Mouse (Mus musculus) spleen, postnatal 36 days (tissue): ENCODE results near the gene Gm4869.
"Not testable (repeated sequence)": the region's sequence is repeated elsewhere in the genome, so short reads cannot be mapped to it uniquely, and the experiment has no call there.

ENCODE experiments used
- DNase-seq, 2 experiments: peaks; one replicate each; pipeline ENCODE4 v3.0.0; 2022; ENCODE audit warnings: low spot score in 2 of 2, mixed read lengths in 1 of 2

Gene Gm4869

DNA sequence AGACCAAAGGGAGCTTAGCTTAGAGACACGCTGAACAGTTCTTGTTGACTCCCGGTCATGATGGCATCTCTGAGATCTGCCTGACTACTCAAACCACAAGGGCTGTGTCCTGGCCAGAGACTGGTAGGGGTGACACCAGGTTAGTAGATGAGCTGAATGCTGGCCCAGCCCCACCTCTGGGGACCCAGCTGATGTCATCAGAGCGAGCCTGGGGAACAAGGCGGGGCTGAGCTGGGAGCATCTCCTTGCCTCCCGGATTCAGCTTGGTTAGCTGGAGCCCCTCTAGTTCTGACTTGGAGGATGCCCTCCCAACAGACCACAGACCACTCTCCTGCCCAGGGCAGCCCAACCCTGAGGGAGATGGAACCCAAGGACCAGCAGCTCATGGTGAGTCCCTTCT lies at the start of gene Gm4869:
Gene Gm4869 (plus strand): TSS at position 301 of the 400 bp plus-strand sequence.
- no peak for DNase-seq

DNA sequence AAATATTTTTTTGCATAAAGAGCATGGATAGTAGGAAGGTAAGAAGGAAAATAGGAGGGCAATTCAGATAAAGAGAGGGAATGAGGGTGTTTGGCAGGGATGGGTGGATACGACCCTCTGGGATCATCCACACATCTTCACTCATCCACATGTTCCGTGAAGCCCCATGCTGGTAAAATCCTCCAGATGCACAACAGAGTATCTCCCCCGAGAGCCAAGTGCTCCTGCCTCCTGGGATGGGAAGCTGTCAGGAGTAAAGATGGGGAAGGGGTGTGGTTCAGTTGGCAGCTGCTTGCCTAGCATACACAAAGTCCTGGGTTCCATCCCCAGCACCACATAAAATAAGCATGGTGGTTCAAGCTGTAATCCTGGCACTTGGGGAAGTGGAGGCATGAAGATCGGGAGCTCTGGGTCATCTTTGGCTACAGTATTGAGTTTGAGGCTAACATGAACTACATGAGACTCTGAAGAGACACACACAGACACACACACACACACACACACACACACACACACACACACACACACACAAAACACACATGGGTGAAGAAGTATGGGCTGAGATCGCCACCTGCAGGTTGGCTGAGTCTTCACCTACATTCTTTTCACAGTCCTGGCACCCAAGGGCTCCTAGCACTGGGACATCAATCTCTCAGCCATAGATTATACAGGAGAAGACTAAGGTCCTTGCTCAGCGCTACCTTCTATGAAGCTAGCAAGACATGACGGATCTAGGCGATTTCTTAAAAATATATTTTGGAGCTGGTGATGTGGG lies 49.1 kb upstream of the Gm4869 start:
- peak; percentile 40 to 48 for DNase-seq

DNA sequence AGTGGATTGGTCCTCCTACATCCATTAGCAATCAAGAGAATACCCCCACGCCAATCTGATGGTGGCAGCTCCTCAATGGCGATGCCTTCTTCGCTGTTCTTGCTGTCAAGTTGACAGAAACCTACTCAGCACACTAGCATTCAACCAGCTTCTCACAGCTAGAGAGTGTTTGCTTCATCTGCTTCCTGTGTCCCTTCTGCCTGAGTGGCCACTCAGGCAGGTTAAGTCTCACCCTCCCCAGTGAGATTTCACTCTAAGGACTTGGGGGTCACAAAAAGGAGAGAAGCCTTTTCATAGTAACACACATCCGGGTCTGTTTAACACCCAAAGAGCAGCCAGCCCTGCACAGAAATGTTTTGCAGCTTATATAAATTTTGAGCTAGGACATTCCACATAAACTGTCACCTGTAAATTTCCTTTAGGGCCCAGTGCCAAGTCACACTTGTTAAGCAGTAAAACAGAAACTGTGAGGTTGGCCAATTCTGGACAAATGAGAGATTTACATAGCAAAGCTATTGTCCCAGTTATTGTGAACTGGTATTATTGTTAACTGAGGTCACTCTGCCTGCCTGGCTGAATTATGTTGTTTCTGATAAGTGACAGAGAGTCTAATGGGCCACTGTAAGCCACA lies 42.7 kb upstream of the Gm4869 start:
- no peak for DNase-seq

DNA sequence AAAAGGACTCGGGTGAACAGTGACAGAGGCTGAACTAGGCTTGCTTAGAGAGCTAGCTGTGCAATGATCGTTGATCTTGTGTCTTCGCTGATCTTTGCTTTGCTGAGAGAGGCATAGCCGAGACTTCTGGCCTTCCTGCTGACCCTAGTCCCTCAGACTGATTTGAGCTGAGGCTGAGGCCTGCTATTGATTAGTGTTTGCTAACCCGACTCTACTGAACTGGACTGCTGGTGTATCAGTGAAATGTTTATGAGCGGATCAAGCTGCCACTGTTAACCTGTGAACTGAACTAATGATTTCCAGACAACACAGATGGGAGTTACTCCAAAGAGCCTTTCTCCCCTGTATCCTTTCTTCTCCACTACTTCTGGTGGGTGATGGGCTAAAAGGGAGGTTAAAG lies 40.3 kb upstream of the Gm4869 start:
- no peak for DNase-seq

DNA sequence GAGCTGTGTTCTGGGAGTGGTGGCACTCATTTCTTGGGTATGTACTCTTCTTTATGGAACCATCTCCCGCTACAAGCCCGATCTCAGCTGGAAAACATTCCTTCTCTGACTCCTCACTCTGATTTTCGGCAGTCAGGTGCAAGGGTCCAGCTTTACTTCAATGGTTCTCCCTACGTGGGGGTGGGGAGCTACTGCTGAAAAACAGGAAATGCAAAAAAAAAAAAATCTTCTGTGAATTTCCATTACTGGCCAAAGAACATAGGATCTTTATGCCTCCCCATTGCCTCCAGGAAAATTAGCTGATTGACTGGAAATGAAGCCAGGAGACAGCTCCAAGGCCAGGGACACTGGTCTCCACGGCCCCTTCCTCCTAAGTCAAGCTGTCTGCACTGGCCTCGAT lies 38.8 kb upstream of the Gm4869 start:
- no peak for DNase-seq

DNA sequence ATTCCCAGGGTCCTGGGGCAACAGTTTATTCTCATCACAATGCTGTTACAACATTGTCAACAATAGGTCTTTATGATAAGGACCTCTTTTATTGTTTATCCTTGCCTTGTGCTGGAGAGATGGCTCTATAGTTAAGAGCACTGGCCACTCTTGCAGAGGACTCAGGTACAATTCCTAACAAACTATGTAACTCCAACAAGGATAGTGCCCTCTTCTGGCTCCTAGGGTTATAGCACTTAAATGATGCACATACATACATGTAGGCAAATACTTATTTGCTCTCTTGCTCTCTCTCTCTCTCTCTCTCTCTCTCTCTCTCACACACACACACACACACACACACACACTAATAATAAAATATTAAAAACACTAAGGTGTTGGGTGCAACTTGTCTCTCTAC lies 36.6 kb upstream of the Gm4869 start:
- DNase-seq, result no peak

DNA sequence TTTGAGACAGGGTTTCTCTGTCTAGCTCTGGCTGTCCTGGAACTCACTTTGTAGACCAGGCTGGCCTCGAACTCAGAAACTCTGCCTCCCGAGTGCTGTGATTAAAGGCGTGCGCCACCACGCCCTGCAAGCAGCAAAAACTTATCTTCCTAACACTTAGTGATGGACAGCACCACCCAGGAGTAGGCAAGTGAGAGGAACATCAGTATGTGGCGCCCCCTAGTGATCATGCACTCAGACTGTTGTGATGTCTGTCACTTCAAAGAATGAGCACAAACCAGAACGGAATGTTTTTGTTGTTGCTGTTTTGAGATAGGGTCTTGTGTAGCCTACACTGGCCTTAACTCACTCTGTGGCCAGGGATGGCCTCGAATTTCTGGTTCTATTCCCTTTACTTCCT lies 34.1 kb upstream of the Gm4869 start:
- peak; percentile 58 to 61 for DNase-seq

DNA sequence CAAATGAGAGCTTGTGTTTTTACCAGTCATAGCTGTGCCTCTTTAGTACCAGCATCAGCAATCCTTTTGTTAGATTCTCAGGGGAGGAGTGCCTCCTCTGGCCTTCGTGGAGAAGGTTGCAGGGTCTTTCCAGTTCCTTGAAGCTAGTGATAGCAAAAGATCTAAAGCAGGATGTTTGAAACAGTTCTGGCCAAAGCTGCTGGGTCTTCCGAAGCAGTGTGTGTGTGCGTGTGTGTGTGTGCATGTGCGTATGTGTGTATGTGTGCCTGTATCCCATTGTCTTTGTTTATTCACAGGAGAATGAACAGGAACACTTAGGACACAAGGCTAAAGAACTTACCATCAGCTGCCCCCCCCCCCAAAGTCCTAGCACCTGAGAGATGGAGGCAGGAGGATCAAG lies 30.8 kb upstream of the Gm4869 start:
- no peak for DNase-seq

DNA sequence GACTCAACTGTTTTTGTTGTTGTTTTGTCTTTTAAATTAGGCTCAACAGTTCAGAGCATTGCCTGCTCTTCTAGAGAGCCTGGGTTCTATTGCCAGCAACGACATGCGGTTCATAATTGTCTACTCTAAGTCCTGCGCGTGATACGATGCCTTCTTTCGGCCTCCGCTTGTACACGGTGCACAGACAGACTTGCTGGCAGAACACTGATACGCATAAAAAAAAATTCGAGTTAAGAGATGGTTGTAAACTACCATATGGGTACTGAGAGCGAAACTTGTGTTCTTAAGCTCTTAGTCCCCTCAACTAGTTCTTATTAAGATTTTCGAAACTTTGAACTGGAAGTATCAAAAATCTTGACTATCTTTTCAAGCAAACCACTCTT lies 27.3 kb upstream of the Gm4869 start:
- DNase-seq, result no peak

DNA sequence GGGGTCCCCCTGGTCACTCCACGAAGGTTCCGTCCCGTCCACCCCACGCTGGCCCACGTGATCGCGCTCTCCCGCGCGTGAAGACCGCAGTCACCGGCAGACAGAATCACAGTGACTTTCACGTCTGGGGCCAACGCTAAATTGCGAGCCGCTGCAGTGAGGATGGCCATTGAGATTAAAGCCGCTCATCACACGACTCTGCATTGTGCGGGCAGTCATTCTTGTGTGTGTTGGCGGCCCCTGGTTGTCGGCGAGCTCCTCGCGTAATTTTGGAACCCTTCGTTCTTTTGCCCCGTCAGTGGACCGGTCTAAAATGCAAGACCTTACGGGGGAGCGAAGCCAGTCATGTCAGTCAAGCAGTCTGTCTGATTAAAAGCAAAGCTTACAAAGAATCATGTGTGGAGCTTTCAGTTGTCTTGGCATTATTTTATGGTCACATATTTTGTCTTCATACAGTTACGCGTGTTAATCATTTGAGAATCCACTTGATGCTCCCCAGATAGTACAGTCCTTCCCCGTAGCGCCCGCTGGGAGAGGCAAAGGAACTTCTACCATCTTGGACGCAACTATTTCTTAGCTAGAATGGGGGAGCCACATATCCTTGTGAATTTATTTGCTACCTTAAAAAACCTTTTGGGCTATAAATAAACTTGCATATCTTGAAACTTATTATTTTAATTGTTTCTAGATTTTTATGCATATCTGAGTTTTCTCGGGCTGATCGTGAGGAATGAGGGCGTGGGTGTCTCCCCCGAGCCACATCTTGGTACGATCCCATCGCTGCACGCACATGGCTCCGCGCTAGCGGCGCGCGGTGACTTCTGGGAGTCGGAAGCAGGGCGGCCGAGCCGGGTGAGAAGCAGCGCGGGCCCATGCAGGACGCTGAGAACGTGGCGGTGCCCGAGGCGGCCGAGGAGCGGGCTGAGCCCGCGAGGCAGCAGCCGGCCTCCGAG lies 26.7 kb upstream of the Gm4869 start, which contains the start of gene Eif3b:
Gene Eif3b (plus strand): TSS at position 840 of the 953 bp plus-strand sequence.
- peak; percentile 87 to 89 for DNase-seq

DNA sequence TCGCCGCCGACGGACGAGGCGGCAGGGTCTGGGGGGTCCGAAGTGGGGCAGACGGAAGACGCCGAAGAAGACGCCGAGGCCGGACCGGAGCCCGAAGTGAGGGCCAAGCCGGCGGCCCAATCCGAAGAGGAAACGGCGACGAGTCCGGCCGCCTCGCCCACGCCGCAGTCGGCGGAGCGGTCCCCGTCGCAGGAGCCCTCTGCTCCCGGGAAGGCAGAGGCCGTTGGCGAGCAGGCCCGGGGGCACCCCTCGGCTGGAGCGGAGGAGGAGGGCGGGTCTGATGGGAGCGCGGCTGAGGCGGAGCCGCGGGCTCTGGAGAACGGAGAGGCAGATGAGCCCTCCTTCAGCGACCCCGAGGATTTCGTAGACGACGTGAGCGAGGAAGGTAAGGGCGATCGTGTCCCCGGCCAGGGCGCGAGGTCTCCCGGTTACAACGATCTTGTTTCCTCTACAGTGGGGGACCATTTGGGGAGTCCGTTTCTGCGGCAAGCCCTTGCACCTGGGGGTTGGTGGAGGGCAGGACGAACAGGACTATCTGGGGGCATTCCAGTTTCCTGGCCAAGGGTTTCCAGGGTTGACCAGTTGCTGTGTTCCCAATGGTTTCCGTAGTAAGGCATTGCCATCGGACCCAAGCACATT lies 25.9 kb upstream of the Gm4869 start:
- DNase-seq, result peak in 1 of 2 experiments; percentile 35

DNA sequence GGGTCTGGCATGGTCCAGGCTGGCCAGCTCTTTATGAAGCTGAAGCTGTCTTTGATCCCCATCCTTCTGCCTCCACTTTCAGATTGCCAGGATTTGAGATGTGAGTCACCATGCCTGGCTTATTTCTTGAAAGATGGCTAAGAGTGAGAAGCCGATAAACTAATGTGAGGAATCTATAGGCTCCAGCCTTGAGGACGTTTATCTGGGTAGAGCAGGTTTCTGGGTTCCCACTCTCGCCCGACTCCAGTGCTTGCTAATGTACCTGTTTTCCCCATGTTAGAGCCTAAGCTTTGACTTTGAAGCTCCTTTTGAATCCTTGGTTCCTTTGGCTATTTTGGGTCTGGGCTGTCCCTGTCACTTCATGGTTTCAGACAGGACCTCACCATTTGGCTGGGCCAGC lies 24.8 kb upstream of the Gm4869 start:
- DNase-seq, result no peak

DNA sequence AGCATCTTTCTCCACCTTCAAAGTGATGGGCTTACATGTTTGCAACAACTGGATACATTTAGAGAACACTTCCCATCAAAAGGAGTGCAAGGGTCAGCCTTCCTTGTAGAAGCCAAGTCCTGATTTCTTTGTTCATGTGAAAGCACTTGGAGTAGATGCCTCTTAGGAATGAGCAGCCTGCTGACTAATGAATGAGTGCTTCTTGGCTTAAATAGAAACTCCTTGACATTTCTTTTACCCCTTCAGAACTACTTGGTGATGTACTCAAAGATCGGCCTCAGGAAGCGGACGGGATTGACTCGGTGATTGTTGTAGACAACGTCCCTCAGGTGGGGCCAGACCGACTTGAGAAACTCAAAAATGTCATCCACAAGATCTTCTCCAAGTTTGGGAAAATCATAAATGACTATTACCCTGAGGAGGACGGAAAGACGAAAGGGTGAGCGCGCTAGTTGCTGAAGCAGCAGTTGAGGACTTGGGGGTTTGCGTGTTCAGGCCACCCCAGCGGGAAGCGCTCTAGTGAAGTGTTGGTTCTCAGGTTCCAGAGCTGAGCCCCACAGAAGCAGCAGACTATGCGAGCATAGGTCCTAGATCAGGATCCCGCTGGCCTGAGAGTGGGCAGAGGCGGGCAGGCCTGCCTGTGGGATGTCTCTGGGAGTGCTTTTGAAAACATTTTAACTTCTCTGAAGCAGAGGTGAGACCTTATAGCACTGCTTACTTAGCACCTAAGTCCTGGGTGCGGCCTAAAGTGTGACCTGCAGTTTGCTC lies 20.2 kb upstream of the Gm4869 start:
- DNase-seq, result no peak

DNA sequence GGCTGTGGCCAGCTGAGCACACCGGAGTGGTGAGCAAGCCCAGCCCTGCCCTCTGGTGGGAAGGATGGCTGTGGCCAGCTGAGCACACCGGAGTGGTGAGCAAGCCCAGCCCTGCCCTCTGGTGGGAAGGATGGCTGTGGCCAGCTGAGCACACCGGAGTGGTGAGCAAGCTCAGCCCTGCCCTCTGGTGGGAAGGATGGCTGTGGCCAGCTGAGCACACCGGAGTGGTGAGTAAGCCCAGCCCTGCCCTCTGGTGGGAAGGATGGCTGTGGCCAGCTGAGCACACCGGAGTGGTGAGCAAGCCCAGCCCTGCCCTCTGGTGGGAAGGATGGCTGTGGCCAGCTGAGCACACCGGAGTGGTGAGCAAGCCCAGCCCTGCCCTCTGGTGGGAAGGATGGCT lies 6.3 kb upstream of the Gm4869 start:
- DNase-seq, result not testable (repeated sequence)

DNA sequence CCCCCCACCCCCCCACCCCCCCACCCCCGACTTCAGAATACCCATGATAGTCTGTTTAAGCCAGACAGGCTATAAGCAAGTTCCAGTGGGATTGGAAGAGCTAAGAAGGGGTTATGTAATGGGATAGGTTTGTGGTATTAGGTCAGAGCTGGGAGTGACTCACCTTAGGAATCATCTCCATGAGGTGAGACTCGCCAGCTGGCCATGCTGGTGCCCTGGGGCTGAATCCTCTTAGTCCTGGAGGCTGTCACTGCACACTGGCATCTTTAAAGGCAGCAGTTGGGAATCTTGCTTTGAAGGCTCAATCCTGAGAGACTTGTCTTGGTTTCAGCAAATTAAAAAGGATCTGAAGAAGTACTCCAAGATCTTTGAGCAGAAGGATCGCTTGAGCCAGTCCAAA lies 4.0 kb upstream of the Gm4869 start:
- DNase-seq, result no peak

DNA sequence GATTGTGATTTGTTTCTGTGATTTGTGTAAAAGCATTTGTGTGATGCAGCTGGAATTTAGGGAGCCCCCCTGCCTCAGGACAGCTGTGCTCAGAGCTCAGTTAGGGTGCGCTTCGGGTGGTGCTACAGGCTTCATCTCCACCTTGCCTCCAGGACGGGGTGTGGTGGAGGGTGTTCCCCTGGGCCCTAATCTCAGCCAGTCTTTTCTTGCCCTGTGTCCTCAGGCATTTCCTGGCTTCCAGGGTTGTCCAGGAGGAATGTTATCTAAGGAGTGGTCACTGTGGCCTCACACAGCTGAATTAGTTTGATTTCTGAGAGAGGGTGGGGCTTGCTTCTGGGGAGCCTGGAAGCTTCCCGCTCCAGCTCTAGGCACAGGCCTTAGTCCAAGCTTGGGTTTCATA lies 1.4 kb upstream of the Gm4869 start:
- no peak for DNase-seq

DNA sequence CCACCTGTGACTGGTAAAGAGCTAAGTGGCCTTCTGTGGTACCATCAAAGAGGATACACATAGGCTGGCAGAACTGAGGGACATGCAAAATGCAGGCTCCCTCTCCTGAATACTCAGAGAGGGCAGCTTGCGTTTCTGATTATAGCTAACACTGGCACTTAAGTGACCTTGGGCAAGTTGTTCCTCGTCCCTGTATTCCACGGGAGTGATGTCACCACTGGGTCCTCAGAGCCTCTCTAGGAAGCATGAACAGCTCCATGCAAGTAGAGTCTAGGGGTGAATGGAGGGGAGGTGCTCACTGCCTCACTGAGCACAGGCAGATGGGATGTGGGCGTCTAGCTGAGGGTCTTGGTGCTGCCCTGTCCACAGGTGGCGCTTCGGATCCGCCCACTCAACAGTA lies 609 bp downstream of the Gm4869 start:
- DNase-seq, result no peak

DNA sequence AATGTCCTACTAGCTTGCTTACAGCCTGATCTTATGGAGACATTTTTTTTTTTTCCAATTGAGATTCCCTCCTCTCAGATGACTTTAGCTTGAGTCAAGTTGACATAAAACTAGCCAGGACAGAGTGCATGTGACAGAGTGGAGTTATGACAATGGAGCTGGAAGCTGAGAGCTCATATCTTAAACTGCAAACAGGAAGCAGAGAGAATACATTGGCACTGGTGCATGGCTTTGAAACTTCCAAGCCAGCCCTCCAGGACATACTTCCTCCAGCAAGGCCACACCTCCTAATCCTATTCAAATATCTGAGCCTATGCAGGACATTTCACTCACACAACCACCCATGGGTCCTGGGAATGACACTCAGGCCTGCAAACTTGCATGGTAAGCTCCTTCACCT lies 9.0 kb downstream of the Gm4869 start:
- DNase-seq, result no peak

DNA sequence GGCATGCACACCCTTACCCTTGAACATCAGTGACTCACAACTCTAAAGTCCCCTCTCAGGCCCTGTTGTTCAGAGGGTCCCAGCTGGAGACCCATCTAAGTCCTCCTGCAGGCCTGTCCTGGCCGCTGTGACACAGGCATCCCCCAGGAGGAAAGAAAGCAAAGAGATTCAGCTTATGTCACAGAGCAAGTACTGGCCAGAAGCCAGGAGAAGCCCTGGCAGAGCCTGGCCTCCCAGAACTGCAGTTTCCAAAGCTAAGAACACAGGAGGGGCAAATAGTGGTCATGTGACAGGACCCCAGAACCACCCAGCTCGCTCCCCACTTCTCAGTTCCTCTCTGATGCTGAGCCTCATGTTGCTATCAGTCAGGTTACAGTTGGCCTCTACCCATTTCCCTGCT lies 10.0 kb downstream of the Gm4869 start:
- no peak for DNase-seq

DNA sequence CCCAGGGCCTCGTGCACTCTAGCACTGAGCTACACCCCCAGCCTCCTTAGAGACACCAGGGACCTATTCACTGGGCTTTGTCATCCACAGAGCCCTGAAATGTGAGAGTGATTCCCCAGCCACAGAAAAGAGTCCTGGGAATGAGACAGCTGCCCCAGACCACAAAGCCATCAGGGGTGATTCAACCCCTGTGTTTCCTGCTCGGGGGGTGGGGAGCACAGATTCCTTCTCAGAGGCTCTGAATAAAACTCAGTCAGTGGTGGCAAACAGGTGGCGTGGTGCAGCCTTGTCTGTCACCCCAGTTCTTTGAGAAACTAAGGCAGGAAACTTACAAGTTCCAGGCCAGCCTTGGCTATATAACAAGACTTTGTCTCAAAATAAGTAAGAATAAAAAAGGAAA lies 16.0 kb downstream of the Gm4869 start:
- no peak for DNase-seq

DNA sequence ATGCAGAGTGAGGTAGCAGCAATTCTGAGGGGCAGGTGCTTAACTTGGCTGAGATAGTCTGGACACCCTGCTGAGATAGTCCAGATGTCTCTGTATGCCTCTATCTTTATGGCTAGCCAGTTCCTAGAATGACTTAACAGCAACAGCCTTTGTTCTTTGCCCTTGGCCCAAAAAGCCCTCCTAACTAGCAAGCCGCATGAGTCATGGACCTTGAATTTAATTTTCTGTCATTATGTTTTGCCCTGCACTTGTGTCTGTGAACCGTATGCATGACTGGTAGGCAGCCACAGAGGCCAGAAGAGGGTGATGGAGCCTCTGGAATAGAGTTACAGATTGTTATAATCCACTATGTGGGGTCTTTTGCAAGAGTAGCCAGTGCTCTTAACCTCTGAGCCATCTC lies 17.7 kb downstream of the Gm4869 start:
- not testable (repeated sequence) for DNase-seq
